Mouse (Mus musculus) activated CD4-positive, CD25-positive, alpha-beta regulatory T cell, adult 4 months (primary cell): ENCODE measurements around the gene Fam69b. TPM values are rescaled to one million over a fixed set of nuclear protein-coding genes. Genes with fewer than 3 reads are reported as not detected.

ENCODE experiments used
- ATAC-seq: one replicate; pipeline ENCODE4 v1.8.0; 2017
- polyA plus RNA-seq, 2 experiments: library from polyadenylated mRNA; unstranded; fragments of 100-300 nt; shearing (Covaris generic); gene quantifications; one replicate each; pipeline ENCODE4 v1.2.1; 2017

Gene Fam69b
- 1 to 10 TPM in 1 of 2 experiments, under 1 TPM in 1; 0.90 to 2.1 TPM for polyA plus RNA-seq

- peak; percentile 59 for ATAC-seq
These were observed at the start of gene Fam69b for GRCm38 (mm10) chr2:26627921-26628739. TSS of gene Fam69b (plus strand) at chr2:26628457.

GRCm38 (mm10) chr2:26579714-26580113 is 48.5 kb upstream of the Fam69b start, which contains the start of gene Egfl7:
TSS of gene Egfl7 (plus strand) at chr2:26580014.
- ATAC-seq: no peak

GRCm38 (mm10) chr2:26580751-26581150 is 47.5 kb upstream of the Fam69b start:
- ATAC-seq: no peak

- ATAC-seq: no peak
These were observed 46.1 kb upstream of the Fam69b start for GRCm38 (mm10) chr2:26582203-26582602.

- no peak for ATAC-seq
These were observed 45.5 kb upstream of the Fam69b start for GRCm38 (mm10) chr2:26582741-26583140.

- no peak for ATAC-seq
These were observed 44.6 kb upstream of the Fam69b start for GRCm38 (mm10) chr2:26583640-26584039.

GRCm38 (mm10) chr2:26585713-26586112 is 42.5 kb upstream of the Fam69b start:
- no peak for ATAC-seq

GRCm38 (mm10) chr2:26586294-26587043 is 41.8 kb upstream of the Fam69b start, which contains the start of gene Gm20532:
TSS of gene Gm20532 (plus strand) at chr2:26586639.
- peak; percentile 52 for ATAC-seq

- ATAC-seq: no peak
These were observed 41.2 kb upstream of the Fam69b start for GRCm38 (mm10) chr2:26587044-26587405.

GRCm38 (mm10) chr2:26588573-26588972 is 39.7 kb upstream of the Fam69b start:
- ATAC-seq: no peak

- ATAC-seq: no peak
These were observed 39.0 kb upstream of the Fam69b start for GRCm38 (mm10) chr2:26589284-26589683.

GRCm38 (mm10) chr2:26590282-26590681 is 38.0 kb upstream of the Fam69b start:
- ATAC-seq: no peak

- no peak for ATAC-seq
These were observed 37.3 kb upstream of the Fam69b start for GRCm38 (mm10) chr2:26590962-26591361.

- ATAC-seq: no peak
These were observed 36.8 kb upstream of the Fam69b start for GRCm38 (mm10) chr2:26591416-26591815.

GRCm38 (mm10) chr2:26593211-26594021 is 34.8 kb upstream of the Fam69b start:
- no peak for ATAC-seq

- ATAC-seq: peak; percentile 61
These were observed 34.3 kb upstream of the Fam69b start for GRCm38 (mm10) chr2:26594022-26594346.

- ATAC-seq: no peak
These were observed 33.8 kb upstream of the Fam69b start for GRCm38 (mm10) chr2:26594461-26594933.

GRCm38 (mm10) chr2:26594934-26595724 is 33.1 kb upstream of the Fam69b start:
- no peak for ATAC-seq

GRCm38 (mm10) chr2:26595725-26596435 is 32.4 kb upstream of the Fam69b start:
- ATAC-seq: no peak

GRCm38 (mm10) chr2:26596898-26597297 is 31.4 kb upstream of the Fam69b start:
- ATAC-seq: no peak

GRCm38 (mm10) chr2:26597810-26598209 is 30.4 kb upstream of the Fam69b start:
- no peak for ATAC-seq
